Mouse (Mus musculus) testis, adult 2 months (tissue): ENCODE results near the gene Cth.

Experiments used
- CTCF ChIP-seq: fragments of 200-500 bp; IDR thresholded peaks from 2 replicates; pipeline ENCODE4 v1.5.1; 2012; ENCODE audit warnings: low read depth, mild to moderate bottlenecking, inconsistent platforms, low read length, moderate library complexity; ENCODE audit not compliant: control insufficient read depth, insufficient read depth, insufficient replicate concordance
- POLR2A ChIP-seq: fragments of 200-500 bp; IDR thresholded peaks from 2 replicates; pipeline ENCODE4 v1.6.1; 2012; ENCODE audit warnings: low read depth, mild to moderate bottlenecking, inconsistent platforms, low read length, moderate library complexity; ENCODE audit not compliant: control insufficient read depth

DNA sequence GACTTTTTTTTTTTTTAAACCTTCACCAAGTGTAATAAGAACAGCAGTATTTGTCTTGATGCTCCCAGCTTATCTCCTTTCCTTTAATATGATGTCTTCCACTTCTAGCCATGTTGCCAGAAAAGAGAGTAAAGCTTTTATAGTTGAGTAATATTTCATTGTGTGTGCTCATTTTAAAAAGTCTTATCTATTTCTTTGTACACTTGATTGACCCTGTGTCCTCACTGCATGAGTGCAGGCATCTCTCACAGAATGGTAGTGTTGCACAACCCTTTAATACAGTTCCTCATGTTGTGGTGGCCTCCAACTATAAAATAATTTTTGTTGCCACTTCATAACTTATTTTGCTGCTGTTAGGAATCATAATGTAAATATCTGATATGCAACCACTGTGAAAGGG, 32.4 kb upstream of the Cth start:
- TF ChIP-seq POLR2A (no peak), CTCF (no peak)
